Mouse (Mus musculus): ENCODE results near the gene Hdlbp. TPM values are rescaled to one million over a fixed set of nuclear protein-coding genes. Genes with fewer than 3 reads are reported as not detected.
"Not testable (repeated sequence)": the region's sequence is repeated elsewhere in the genome, so short reads cannot be mapped to it uniquely, and the experiment has no call there.

Gene Hdlbp
- total RNA-seq, 2 experiments from 2014 or later = 113 to 121 TPM

DNA sequence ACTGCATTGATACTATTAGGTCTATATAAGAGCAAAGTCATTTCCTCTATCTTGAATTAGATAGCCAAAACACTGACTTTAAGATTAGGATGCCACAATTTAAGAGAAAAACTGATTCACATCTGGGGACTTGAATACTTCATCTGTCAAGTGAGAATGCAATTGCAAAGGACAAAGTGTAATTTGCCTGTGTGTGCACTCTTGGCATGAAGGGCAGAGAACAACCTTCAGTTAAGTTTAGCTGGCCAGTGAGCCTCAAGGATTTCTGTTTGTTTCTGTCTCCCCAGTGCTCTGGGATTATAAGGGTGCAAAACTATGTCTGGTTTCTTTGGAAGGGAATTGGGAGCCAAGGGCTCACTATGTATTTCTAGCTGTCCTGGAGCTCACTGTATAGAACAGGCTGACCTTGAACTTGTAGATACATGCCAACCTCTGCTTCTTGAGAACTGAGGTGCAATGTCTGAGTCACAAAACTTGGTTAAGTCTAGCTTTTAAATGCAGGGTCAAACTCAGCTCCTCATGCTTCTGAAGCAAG lies 24.8 kb downstream of the Hdlbp start:
- no peak for ATAC-seq (replicated peaks; ENCODE audit: low FRiP score, low TSS enrichment, poor library complexity, severe bottlenecking)

DNA sequence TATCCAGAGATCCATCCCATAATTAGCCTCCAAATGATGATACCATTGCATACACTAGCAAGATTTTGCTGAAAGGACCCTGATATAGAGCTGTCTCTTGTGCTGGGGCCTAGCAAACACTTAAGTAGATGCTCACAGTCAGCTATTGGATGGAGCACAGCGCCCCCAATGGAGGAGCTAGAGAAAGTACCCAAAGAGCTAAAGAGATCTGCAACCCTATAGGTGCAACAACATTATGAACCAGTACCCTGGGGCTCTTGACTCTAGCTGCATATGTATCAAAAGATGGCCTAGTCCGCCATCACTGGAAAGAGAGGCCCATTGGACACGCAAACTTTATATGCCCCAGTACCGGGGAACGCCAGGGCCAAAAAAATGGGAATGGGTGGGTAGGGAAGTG lies 28.5 kb downstream of the Hdlbp start:
- not testable (repeated sequence) for ATAC-seq (replicated peaks; ENCODE audit: low FRiP score, low TSS enrichment, poor library complexity, severe bottlenecking)

DNA sequence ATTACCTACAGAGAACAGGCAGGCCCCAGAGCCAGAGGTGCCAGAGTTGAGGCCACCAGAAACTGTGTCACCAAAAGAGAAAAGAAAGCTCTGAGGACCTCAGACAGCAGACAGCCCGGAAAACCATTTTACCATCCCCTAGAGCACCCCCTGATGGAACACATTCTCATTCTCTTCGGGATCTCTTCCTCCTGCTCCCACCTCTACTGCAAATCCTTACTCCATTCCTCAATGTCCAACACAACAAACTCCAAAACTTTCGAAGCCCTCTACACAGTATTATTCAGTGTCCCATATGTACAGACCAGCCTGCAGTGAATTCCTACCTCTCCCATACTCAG lies 32.8 kb downstream of the Hdlbp start:
- ATAC-seq (replicated peaks; ENCODE audit: low FRiP score, low TSS enrichment, poor library complexity, severe bottlenecking) = peak; percentile 39

DNA sequence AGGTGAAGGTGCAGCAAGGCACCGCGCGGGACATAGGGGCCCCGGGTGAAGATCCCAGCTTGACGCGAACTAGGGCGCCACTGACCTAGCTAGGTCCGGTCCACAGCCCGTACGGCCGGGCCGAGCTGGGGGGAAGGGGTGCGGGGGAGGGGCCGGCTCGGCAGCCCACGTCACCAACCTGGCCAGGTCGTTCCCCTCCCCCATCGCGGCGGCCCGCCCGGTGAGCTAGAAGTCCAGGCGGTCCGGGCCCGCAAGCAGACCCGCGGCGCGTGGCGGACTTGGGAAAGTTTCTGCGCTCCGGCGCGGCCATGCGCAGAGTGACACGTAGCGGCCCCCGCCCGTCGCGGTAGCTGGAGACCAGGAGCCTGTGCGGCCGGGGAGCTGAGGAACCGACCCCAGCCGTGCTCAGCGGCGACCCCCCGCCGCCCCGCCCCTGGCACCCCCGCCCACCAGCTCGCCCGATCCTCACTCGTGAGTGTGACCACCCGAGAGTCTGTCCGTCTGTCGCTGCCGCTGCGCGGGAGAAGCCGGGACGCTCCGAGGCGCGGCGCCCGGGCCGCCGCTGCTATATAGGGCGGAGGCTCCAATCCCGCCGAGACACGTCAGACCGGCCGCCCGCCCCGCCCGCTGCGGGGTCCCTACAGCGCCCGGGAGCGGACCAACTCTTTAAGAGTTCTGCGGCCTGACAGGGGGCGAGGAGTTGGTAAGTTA lies 33.3 kb downstream of the Hdlbp start:
- ATAC-seq (replicated peaks; ENCODE audit: low FRiP score, low TSS enrichment, poor library complexity, severe bottlenecking) = peak; percentile 85

DNA sequence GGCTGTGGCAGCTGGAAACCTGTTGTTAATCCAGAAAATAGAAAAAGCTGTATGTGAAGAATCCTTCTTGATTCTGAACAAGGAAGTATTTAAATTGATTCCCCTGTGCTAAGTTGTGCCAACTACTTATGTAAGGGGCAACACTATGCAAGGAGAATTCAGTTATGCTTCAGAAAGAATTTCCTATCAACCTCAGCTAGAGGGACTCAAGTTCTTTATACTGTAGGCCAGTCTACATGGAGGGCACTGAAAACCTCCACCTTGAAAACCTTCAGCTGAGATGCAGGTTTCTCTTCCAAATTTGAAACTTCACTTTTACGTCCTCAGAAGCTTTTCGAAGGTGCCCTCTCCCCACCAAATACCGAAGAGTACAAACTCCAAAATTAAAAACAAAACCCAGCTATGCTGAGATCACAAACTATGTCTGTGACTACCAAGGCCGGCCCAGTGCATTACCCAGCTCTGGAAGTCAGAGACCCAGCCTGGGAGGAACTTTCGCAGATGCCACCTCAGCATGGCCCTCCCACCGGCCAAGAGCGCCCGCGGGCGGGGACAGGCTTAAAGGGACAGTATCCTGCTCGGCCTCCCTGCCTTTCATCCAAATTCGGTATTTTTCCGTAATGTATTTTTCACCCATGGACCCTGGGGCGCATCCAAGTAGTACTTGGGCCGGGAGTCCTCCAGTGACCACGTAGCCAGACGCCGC lies 34.1 kb downstream of the Hdlbp start:
- peak; percentile 83 for ATAC-seq (replicated peaks; ENCODE audit: low FRiP score, low TSS enrichment, poor library complexity, severe bottlenecking)

DNA sequence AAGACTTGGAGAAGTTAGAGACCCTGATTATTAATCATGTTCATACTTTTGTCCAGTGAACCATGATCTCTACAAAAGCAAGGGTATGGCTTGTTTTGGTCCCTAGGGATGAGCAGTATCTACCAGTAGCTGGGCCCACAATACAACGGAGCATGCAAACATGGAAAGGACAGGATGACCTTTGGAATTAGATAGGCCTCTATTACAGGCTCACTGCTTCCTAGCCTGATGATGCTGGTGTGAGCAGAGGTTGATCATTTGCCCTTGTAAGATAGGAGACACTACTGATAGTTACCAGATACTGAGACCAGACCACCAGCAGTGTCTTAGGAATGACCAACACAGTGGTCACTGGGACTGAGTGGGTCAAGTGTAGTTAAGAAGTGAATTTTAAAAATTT lies 39.3 kb downstream of the Hdlbp start:
- ATAC-seq (replicated peaks; ENCODE audit: low FRiP score, low TSS enrichment, poor library complexity, severe bottlenecking) = no peak

DNA sequence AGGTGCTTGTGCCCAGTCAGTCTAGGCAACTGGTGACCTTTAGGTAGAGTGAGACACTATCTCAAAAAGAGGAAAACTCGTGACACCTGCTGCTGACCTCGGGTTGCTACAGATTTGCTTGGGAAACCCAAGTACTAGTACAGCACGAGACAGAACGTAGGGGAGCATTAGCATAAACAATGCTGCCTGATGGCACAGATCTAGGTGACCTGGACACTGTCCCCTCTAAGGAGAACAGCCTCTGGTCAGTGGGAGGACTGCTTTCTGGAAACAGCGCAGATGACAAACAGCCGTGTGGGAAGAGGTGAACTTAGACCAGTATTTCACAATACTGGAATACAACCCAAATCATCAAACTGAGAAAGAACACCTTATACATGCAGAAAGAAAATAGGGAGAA lies 46.5 kb downstream of the Hdlbp start:
- ATAC-seq (replicated peaks; ENCODE audit: low FRiP score, low TSS enrichment, poor library complexity, severe bottlenecking) = no peak

DNA sequence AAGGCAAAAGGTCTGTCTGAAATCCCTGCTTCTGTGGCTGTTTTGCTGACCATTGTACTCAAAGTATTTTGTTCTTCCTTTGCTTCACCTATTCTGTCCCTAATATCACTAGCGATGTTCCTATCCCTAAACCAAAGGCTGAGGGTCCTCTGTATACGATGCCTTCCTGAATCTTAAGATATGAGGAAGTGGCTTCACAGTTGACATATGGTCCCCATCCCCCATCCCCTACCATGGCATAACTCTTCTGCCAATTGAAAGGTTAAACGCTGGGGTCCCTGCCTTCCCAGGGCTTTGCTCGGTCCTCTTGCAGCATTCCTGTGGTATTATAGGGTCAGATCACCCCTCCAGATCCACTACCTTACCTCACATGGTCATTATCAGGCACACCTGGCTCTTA lies 75.2 kb downstream of the Hdlbp start:
- ATAC-seq (replicated peaks; ENCODE audit: low FRiP score, low TSS enrichment, poor library complexity, severe bottlenecking) = no peak

DNA sequence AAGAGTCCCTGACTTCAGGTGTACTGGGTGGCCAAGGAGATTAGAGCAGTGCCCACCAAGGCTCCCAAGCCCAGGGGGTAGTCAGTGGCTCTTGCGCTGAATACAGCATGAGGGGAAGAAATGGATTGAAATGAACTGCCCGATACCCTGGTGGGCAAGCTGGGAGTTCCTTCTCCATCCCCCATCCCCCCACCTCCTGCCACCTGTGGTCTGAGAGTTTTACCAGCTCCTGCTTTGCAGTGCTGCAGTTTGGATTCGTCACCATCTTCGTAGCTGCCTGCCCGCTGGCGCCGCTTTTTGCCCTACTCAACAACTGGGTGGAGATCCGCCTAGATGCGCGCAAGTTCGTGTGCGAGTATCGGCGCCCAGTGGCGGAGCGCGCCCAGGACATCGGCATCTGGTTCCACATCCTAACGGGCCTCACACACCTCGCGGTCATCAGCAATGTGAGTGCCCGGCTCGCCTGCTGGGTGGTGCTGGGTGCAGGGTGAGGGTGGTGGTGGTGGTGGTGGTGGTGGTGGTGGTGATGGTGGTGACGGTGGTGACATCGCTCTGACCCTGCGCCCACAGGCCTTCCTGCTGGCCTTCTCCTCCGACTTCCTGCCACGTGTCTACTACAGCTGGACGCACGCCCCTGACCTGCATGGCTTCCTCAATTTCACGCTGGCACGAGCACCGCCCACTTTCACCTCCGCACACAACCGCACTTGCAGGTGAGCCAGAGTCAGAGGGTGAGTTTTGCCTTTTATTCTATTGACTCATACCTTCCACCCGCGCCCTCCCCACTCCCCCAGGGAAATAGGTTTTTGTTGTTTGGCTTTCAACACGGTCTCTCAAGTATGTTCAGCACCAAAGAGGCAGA lies 77.2 kb downstream of the Hdlbp start:
- peak; percentile 31; the same call in 1 of the 2 replicates for ATAC-seq (replicated peaks; ENCODE audit: low FRiP score, low TSS enrichment, poor library complexity, severe bottlenecking)

DNA sequence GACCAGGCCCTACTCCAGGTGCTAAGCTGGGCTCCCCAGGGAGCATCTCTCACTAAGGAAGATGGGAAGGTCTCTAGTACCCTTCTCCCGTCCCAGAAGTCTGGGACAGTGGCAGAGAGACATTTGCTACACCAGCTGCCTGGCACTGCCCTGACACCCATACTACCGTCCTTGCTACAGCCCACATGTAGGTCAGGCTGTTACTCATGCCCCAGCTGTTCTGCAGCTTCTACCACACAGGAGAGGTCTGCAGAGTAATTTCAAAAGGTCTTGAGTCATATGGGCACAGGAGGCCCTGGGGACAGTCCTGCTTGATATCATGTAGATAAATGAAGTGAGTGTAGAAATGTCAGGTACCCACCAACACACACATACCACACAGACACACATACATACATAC lies 89.7 kb downstream of the Hdlbp start:
- no peak for ATAC-seq (replicated peaks; ENCODE audit: low FRiP score, low TSS enrichment, poor library complexity, severe bottlenecking)

DNA sequence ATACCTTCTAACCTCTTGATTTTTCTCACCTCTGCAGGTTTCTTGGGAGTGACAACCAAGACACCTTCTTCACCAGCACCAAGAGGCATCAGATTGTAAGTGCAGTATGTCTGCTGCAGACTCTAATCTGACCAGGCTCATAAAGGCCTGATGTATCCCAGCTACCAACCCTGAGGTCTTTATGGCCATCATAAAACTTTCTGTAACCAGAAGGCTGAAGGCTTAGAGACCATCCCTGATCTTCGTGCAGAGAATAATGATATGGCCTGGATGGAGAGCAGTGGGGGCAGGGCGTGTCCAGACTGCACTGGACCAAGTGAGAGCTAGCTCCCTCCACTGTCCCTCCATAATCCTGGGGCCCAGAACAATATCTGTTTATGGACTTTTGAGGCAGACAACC lies 91.4 kb downstream of the Hdlbp start:
- no peak for ATAC-seq (replicated peaks; ENCODE audit: low FRiP score, low TSS enrichment, poor library complexity, severe bottlenecking)

DNA sequence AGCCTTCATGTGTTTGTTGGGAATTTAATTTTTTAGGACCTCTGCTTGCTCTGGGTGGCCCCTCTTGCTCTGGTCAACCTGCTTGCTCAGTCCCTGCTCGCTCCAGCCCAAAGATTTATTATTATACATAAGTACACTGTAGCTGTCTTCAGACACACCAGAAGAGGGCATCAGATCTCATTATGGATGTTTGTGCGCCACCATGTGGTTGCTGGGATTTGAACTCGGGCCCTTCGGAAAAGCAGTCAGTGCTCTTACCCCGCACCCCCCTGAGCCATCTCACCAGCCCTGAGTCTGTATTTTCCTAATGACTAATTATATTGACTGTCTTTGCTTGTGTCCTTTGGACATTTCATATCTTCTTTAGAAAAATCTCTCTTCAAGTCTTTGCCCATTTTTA lies 99.5 kb downstream of the Hdlbp start:
- no peak for ATAC-seq (replicated peaks; ENCODE audit: low FRiP score, low TSS enrichment, poor library complexity, severe bottlenecking)

DNA sequence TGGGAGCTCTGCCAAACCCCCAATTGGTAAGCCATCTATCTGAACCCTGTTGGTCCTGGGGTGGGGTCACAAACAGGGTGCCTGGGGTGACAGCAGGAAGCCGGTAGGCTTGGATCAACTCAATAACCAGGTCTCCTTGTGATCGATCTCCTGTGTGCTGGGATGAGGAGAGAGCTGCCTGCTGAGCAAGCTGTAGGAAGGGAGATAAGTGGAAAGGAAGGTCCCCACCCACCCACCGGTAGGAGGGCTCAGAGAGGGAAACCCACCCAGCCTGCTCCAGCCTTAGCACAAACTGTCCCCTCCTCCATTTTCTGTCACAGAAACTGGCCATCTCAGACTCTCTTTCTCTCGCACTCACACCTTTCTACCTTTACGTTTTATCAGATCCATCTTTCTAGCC lies 101.3 kb downstream of the Hdlbp start:
- no peak for ATAC-seq (replicated peaks; ENCODE audit: low FRiP score, low TSS enrichment, poor library complexity, severe bottlenecking)

DNA sequence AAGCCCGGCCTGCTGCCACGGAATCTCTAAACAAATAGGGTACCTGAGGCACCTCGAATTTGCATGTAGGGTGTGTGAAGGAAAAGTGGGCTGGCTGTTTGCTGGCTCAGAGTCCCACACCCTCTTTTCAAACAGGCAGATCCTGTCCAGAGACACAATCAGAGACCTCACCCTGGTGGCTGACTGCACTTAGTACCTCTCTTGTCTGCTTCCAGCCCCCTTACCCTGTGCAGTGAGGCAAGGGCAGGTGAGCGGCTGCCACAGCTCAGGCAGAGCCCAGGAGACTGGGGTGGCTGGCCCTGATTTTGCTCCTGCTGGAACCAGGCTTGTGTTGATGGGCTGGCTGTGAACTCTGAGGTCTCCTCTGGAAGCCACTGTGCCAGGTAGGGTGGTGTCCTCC lies 105.0 kb downstream of the Hdlbp start, which contains the start of gene Ano7:
TSS of gene Ano7 (plus strand) at position 266 of the 400 bp plus-strand sequence.
- ATAC-seq (replicated peaks; ENCODE audit: low FRiP score, low TSS enrichment, poor library complexity, severe bottlenecking) = no peak

DNA sequence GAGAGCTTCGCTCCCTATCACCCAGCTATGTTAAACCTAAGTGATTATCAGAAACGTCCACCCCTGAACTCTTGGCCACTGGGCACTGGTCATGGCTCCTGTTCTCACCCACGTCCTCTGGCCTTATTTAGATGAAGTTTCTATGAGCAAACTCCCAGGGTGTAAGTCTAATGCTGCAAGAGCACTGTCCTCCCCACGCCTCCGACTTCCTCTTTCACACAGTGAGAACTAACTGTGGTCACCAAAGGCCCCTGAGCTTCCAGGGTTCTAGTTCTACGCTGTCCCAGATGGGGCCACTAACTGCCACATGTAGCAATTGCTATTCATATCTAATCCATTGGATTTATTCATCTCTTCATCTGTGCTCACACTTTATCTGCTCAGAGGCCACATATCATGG lies 113.0 kb downstream of the Hdlbp start:
- no peak for ATAC-seq (replicated peaks; ENCODE audit: low FRiP score, low TSS enrichment, poor library complexity, severe bottlenecking)

DNA sequence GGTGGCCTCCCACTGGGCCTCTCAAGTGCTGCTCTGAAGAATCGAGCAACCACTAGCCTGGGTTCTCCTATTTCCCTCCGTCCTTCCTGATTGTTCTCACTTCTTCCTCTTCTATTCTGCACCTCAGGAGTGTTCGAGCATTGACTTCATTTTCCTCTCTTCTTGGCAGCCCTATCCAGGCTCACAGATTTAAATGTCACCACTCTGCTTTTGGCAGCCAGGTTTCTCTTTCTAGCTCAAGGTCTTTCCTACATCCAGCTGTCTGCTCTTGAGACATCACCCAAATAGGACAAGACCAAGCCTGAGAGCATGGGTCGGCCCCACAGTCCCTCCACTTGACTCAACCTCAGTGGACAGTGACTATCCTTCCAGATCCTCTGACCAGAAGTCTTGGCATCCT lies 116.0 kb downstream of the Hdlbp start:
- ATAC-seq (replicated peaks; ENCODE audit: low FRiP score, low TSS enrichment, poor library complexity, severe bottlenecking) = no peak
